ENCODE assay signal across 8 mouse cellular contexts in the genomic region with DNA sequence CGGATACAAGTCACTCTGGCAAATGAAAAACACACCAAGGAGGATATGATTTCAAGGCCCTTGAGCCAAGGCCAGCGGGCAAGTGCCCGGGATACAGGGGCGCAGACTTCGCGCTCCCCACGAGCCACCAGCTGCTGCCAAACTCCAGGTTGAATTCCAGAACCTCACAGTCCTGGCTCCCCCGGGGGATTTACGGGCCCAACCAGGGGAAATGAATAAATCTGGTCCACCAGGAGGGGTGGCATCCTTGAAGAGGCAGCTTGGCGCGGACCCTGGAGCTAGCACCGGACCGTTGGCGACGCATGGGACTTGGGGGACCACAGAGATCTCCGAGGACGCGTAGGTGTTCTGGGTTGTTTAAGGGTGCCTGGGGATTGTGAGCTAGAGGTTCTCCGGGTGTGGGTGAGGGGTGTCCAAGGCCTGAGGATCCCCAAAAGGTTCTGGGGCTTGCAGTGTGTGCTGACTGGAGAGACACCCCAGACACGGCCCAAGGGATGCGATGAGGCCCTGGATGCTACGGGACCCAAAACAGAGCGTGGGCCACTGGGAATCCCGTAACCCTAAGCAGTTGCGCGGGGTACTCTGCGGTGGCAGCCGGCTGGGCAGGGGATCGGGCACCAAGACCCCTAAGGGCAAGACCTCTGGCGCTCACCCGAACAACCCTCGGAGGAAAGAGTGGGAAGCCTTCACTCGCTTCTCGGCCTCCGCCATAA. TPM values are rescaled to one million over a fixed set of nuclear protein-coding genes. Genes with fewer than 3 reads are reported as not detected.
DNase-seq lines count a peak whose midpoint lies in the region; ATAC-seq and TF ChIP-seq lines count a peak whose summit lies in the region.

No protein-coding gene starts in this region.

- H3K9me3 ChIP-seq in hindbrain, embryonic 16.5 days (ENCODE audit: control insufficient read depth, low read length) = no peaks in the 10 kb centered on the region
- 0 out of 2 replicates have a peak, but pooled peaks cover 3% of the 10 kb centered on the region for H3K9me3 ChIP-seq in limb, embryonic 13.5 days
- no peaks in the 10 kb centered on the region for H3K9me3 ChIP-seq in midbrain, embryonic 16.5 days (replicated peaks; ENCODE audit: control insufficient read depth, low read length, poor library complexity, severe bottlenecking)

- DNase-seq in spleen, adult 2 months (ENCODE audit: low read depth in 1 of 2, low spot score in 2 of 2) = no peak
- DNase-seq in spleen, postnatal 36 days (ENCODE audit: low spot score in 2 of 2) = no peak
- DNase-seq in cerebellum, adult 18-20 months = peak; percentile 66 to 68
- DNase-seq in forelimb bud, embryonic 11.5 days (ENCODE audit: low read depth, low spot score) = peak; percentile 13
- DNase-seq in thymus, adult 18-20 months = no peak

- no peaks in the 10 kb centered on the region for H3K36me3 ChIP-seq in spleen, adult 2 months (ENCODE audit: control insufficient read depth, insufficient read depth, low read length)
- H3K36me3 ChIP-seq in hindbrain, embryonic 16.5 days (ENCODE audit: control insufficient read depth, insufficient read depth, low read length) = no peaks in the 10 kb centered on the region
- no peaks in the 10 kb centered on the region for H3K36me3 ChIP-seq in limb, embryonic 13.5 days
- H3K36me3 ChIP-seq in midbrain, embryonic 16.5 days (ENCODE audit: control insufficient read depth, insufficient read depth, low read length) = no peaks in the 10 kb centered on the region

- no peaks in the 10 kb centered on the region for H3K4me1 ChIP-seq in spleen, adult 2 months (ENCODE audit: control insufficient read depth, insufficient read depth, insufficient read length)
- peaks cover 12% of the 10 kb centered on the region for H3K4me1 ChIP-seq in hindbrain, embryonic 16.5 days (ENCODE audit: control insufficient read depth, insufficient read depth, low read depth, low read length)
- peaks cover 6% of the 10 kb centered on the region for H3K4me1 ChIP-seq in limb, embryonic 13.5 days
- H3K4me1 ChIP-seq in midbrain, embryonic 16.5 days (ENCODE audit: control insufficient read depth, insufficient read depth, low read length) = peaks cover 16% of the 10 kb centered on the region

- TF ChIP-seq POLR2A in spleen, adult 2 months (IDR thresholded peaks at IDR 0.05; ENCODE audit: low read depth, low read length) = no peak

- H3K27me3 ChIP-seq in spleen, adult 2 months (ENCODE audit: control insufficient read depth, insufficient read depth, low read length) = no peaks in the 10 kb centered on the region
- no peaks in the 10 kb centered on the region for H3K27me3 ChIP-seq in hindbrain, embryonic 16.5 days (replicated peaks; ENCODE audit: control insufficient read depth, insufficient read depth, low read length)
- no peaks in the 10 kb centered on the region for H3K27me3 ChIP-seq in limb, embryonic 13.5 days
- H3K27me3 ChIP-seq in midbrain, embryonic 16.5 days (ENCODE audit: control insufficient read depth, insufficient read depth, low read depth, low read length) = no peaks in the 10 kb centered on the region

- peak overlapping the region; percentile 52 for H3K4me3 ChIP-seq in spleen, adult 2 months (ENCODE audit: extremely low read depth, insufficient read depth, insufficient read length)
- H3K4me3 ChIP-seq in hindbrain, embryonic 16.5 days (ENCODE audit: low read length) = peak overlapping the region; percentile 88
- peak overlapping the region; percentile 68 for H3K4me3 ChIP-seq in limb, embryonic 13.5 days
- H3K4me3 ChIP-seq in midbrain, embryonic 16.5 days (ENCODE audit: low read depth, low read length) = peak overlapping the region; percentile 85

- WGBS in spleen, adult 2 months = 5% methylated on average over 35 of the region's 35 CpGs
- under 1% methylated on average over 34 of the region's 35 CpGs for WGBS in hindbrain, embryonic 16.5 days
- 2% methylated on average over 35 of the region's 35 CpGs for WGBS in limb, embryonic 13.5 days
- WGBS in midbrain, embryonic 16.5 days = under 1% methylated on average over 35 of the region's 35 CpGs

- TF ChIP-seq CTCF in spleen, adult 2 months (IDR thresholded peaks at IDR 0.05; ENCODE audit: extremely low read depth, insufficient read depth, insufficient read length, insufficient replicate concordance) = no peak

- ATAC-seq in hindbrain, embryonic 16.5 days = peak; percentile 82; the same call in 1 of the 2 replicates
- peak; percentile 74 for ATAC-seq in limb, embryonic 13.5 days (ENCODE audit: low FRiP score, low read depth)
- peak; percentile 88 for ATAC-seq in midbrain, embryonic 16.5 days

- peak overlapping the region; percentile 84 for H3K4me2 ChIP-seq in hindbrain, embryonic 16.5 days (ENCODE audit: low read length)
- peak overlapping the region; percentile 92 for H3K4me2 ChIP-seq in limb, embryonic 13.5 days (replicated peaks)
- H3K4me2 ChIP-seq in midbrain, embryonic 16.5 days (ENCODE audit: low read length) = peak overlapping the region; percentile 81

- no peak overlapping the region for H3K27ac ChIP-seq in spleen, adult 2 months (ENCODE audit: insufficient read depth, low read length)
- H3K27ac ChIP-seq in hindbrain, embryonic 16.5 days (ENCODE audit: low read depth, low read length) = peak overlapping the region; percentile 69
- H3K27ac ChIP-seq in limb, embryonic 13.5 days = peak overlapping the region; percentile 23; the same call in 1 of the 2 replicates
- peak overlapping the region; percentile 73 for H3K27ac ChIP-seq in midbrain, embryonic 16.5 days (ENCODE audit: low read length)

- peak overlapping the region; percentile 90 for H3K9ac ChIP-seq in hindbrain, embryonic 16.5 days (ENCODE audit: low read depth, low read length)
- H3K9ac ChIP-seq in limb, embryonic 13.5 days = peak overlapping the region; percentile 87
- H3K9ac ChIP-seq in midbrain, embryonic 16.5 days (ENCODE audit: low read depth, low read length) = peak overlapping the region; percentile 96

RNA-seq across cellular contexts. Expression of a gene that starts 0.5 kb away (rescaled TPM):
- polyA plus RNA-seq in spleen, adult 2 months (2012; rRNA removed) = 0.13 and 0.15 TPM in 2 replicates
- polyA plus RNA-seq in hindbrain, embryonic 16.5 days (2015; fragmentation: Nextera tagmentation; extraction: Ambion mirVana) = 96.5 and 98.0 TPM in 2 replicates
- 4.3 and 4.6 TPM in 2 replicates for polyA plus RNA-seq in limb, embryonic 13.5 days (2015; fragmentation: Nextera tagmentation; extraction: Ambion mirVana)
- 92.0 and 114 TPM in 2 replicates for polyA plus RNA-seq in midbrain, embryonic 16.5 days (2015; fragmentation: Nextera tagmentation; extraction: Ambion mirVana)

RNA-seq across cellular contexts. Expression of a gene that starts 18.4 kb away (rescaled TPM):
- not detected in 2 replicates for polyA plus RNA-seq in spleen, adult 2 months (2012; rRNA removed)
- polyA plus RNA-seq in hindbrain, embryonic 16.5 days (2015; fragmentation: Nextera tagmentation; extraction: Ambion mirVana) = not detected in 2 replicates
- polyA plus RNA-seq in limb, embryonic 13.5 days (2015; fragmentation: Nextera tagmentation; extraction: Ambion mirVana) = not detected in 2 replicates
- not detected in 2 replicates for polyA plus RNA-seq in midbrain, embryonic 16.5 days (2015; fragmentation: Nextera tagmentation; extraction: Ambion mirVana)

RNA-seq across cellular contexts. Expression of a gene that starts 39.5 kb away (rescaled TPM):
- polyA plus RNA-seq in spleen, adult 2 months (2012; rRNA removed) = not detected in 2 replicates
- not detected in 2 replicates for polyA plus RNA-seq in hindbrain, embryonic 16.5 days (2015; fragmentation: Nextera tagmentation; extraction: Ambion mirVana)
- not detected in 2 replicates for polyA plus RNA-seq in limb, embryonic 13.5 days (2015; fragmentation: Nextera tagmentation; extraction: Ambion mirVana)
- polyA plus RNA-seq in midbrain, embryonic 16.5 days (2015; fragmentation: Nextera tagmentation; extraction: Ambion mirVana) = not detected in 2 replicates

RNA-seq across cellular contexts. Expression of a gene that starts 50.0 kb away (rescaled TPM):
- polyA plus RNA-seq in spleen, adult 2 months (2012; rRNA removed) = not detected in 2 replicates
- polyA plus RNA-seq in hindbrain, embryonic 16.5 days (2015; fragmentation: Nextera tagmentation; extraction: Ambion mirVana) = not detected in 2 replicates
- polyA plus RNA-seq in limb, embryonic 13.5 days (2015; fragmentation: Nextera tagmentation; extraction: Ambion mirVana) = not detected in 2 replicates
- not detected in 2 replicates for polyA plus RNA-seq in midbrain, embryonic 16.5 days (2015; fragmentation: Nextera tagmentation; extraction: Ambion mirVana)

RNA-seq across cellular contexts. Expression of a gene that starts 50.9 kb away (rescaled TPM):
- polyA plus RNA-seq in spleen, adult 2 months (2012; rRNA removed) = 2.6 and 2.9 TPM in 2 replicates
- 15.0 and 17.0 TPM in 2 replicates for polyA plus RNA-seq in hindbrain, embryonic 16.5 days (2015; fragmentation: Nextera tagmentation; extraction: Ambion mirVana)
- polyA plus RNA-seq in limb, embryonic 13.5 days (2015; fragmentation: Nextera tagmentation; extraction: Ambion mirVana) = 22.5 and 23.9 TPM in 2 replicates
- 15.8 and 16.1 TPM in 2 replicates for polyA plus RNA-seq in midbrain, embryonic 16.5 days (2015; fragmentation: Nextera tagmentation; extraction: Ambion mirVana)

Comparison
In these comparisons a context has a peak if more than half of its experiments do, and no peak if none do; other contexts are left out.
1. DNase-seq: peak in cerebellum, adult 18-20 months (2 of 2) and forelimb bud, embryonic 11.5 days (single experiment); none in spleen, adult 2 months (0 of 2), spleen, postnatal 36 days (0 of 2) and thymus, adult 18-20 months (0 of 2).
2. RNA of a gene that starts 0.5 kb away (polyA plus RNA-seq): 92.0 to 114 TPM in midbrain, embryonic 16.5 days and 96.5 to 98.0 TPM in hindbrain, embryonic 16.5 days; 4.3 to 4.6 TPM in limb, embryonic 13.5 days and 0.13 to 0.15 TPM in spleen, adult 2 months; every median in the first group is over 10 times any median in the second.
3. Peak in every context shown above with its lines, with median percentiles within 50 percentile points of each other: H3K4me3 ChIP-seq, ATAC-seq, H3K4me2 ChIP-seq and H3K9ac ChIP-seq.